Mouse (Mus musculus) v-Abl transformed pro-B cells (cell line): Measurements from ENCODE around the gene Musk.

Experiments
- in situ Hi-C, 2 experiments: fragments of 400-800 bp; cut with MboI; formaldehyde crosslinking; loops; one replicate each; pipeline ENCODE4 v1.15.1; 2025; ENCODE audit not compliant: unreplicated experiment in 2 of 2

Gene Musk

GRCm38 (mm10) chr4:58285687-58286086 is at the start of gene Musk:
Gene Musk (plus strand): TSS chr4:58285960.
- in situ Hi-C loops: no loop called here

- in situ Hi-C loops: loop anchor here (10.0 to 25.0 kb wide), 3 partner anchors 576 to 876 kb away; no protein-coding TSS in a partner anchor
These were observed 45.3 kb upstream of the Musk start for GRCm38 (mm10) chr4:58240416-58240815.

DNA sequence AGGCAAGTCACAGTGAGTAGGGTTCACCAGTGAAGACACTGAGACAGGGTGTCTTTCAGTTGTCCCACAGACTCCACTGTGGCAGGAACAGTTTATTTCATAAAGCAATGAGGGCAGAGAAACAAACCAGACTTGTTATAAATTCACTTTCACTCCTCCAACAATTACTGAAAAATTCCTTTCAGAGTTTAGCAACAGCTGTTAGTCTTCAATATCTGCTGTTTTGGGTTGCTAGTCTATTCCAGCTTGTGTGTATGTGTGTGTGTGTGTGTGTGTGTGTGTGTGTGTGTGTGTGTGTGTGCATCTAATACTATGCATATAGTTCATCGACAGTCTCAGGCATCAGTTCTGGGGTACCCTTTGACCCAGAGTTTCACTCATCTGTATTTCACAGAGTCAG is 40.2 kb upstream of the Musk start:
- in situ Hi-C loops: loop anchor here (10.0 to 25.0 kb wide), 3 partner anchors 581 to 881 kb away; no protein-coding TSS in a partner anchor

DNA sequence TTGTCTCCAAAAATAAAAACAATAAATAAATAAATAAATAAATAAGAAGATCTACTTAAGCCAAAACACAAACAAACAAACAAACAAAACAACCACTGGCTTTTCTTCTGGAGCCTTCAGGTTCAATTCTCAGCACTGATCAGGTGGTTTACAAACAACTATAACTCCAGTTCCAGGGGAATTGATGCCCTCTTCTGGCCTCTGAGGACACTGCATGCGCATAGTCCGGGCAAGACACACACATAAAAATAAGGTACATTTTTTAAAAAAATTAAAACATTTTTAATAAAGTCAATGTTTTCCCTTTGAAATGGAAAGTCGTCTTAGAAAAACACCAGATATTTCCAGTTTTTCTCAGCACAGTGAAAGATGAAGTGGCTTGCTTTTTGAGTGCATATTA is 33.4 kb upstream of the Musk start:
- in situ Hi-C loops: loop anchor here (10.0 to 25.0 kb wide), 2 partner anchors 348 to 735 kb away; partner anchors contain the start of genes Dnajc25 (in 1 of the 2) and Ptgr1 (in 1 of the 2)

- in situ Hi-C loops: loop anchor here (10.0 to 25.0 kb wide), 2 partner anchors 349 to 734 kb away; partner anchors contain the start of genes Dnajc25 (in 1 of the 2) and Ptgr1 (in 1 of the 2)
These were observed 32.4 kb upstream of the Musk start for GRCm38 (mm10) chr4:58253410-58253809.

DNA sequence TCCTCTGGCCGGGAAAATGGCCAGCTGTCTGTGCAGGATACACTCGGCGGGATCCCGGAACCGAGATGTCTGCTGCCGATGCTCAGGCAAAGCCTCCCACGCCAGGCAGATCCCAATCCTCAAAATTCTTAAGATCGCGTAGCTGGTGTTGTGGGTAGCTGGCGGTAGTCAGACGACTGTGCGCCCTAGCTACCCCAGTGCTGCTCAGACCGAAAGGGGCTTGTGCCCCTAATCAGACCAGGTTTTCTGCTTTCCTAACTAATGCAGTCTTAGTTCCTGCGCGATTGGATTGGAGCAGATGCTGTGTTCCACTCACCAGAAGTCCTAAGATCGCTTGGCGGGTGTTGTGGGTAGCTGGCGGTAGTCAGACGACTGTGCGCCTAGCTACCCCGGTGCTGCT is 25.0 kb upstream of the Musk start:
- in situ Hi-C loops: loop anchor here (10.0 to 25.0 kb wide), 5 partner anchors 364 to 924 kb away; partner anchors contain the start of genes Dnajc25 (in 2 of the 2), Gng10 (in 1 of the 2), Ptgr1 (in 1 of the 2) and Ugcg (in 1 of the 2)

DNA sequence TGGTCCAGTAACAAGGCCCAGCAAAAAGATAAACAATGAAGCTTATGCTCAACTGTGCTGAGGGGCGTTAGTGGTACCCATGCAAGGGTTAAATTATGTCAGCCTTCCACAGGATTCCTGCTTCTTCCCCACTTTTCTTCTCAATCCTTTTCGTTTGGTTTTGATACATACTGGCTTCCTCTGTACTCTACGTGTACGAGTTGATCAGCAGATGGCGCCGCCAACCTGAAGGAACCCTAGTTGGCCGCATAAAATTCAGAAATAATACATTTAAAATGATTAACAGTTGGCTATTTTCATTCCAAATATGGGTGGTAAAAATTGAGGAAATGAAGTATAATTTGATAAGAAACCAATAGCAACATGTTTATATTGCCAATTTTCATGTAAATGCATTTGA is 19.5 kb upstream of the Musk start:
- in situ Hi-C loops: loop anchor here (5.0 to 25.0 kb wide), 6 partner anchors 359 to 919 kb away; partner anchors contain the start of genes Dnajc25 (in 2 of the 2), Gng10 (in 1 of the 2), Ptgr1 (in 1 of the 2) and Ugcg (in 1 of the 2)

DNA sequence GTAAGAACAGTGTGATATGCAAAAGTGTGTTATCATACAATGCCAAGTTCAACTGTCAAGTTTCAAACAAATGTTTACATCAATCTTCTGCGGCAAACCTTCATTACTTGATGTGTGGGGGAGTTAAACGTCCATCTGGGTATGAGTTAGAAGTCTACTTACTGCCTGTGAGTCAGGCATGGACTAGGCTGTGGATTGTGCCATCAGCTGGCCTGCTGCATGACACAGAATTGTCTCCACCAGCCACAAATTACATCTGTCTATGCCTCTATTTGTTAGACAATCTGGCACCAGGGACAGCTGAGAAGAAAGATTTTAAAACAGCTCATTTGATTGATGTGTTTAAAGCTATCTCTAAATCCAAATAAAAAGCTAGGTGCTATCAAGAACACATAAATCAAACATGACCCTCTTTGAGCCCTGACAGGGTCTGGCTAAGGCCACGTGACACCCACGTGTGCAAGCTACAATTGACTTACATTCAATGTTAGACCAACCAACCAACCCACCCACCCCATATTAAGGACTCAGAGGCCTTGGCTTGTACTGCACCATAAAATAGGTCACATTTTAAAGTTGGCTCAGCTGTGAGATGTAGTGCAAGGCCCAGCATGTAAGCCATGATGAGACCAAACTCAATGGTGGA is 16.7 kb upstream of the Musk start:
- in situ Hi-C loops: loop anchor here (5.0 to 25.0 kb wide), 6 partner anchors 356 to 916 kb away; partner anchors contain the start of genes Dnajc25 (in 2 of the 2), Gng10 (in 1 of the 2), Ptgr1 (in 1 of the 2) and Ugcg (in 1 of the 2)

DNA sequence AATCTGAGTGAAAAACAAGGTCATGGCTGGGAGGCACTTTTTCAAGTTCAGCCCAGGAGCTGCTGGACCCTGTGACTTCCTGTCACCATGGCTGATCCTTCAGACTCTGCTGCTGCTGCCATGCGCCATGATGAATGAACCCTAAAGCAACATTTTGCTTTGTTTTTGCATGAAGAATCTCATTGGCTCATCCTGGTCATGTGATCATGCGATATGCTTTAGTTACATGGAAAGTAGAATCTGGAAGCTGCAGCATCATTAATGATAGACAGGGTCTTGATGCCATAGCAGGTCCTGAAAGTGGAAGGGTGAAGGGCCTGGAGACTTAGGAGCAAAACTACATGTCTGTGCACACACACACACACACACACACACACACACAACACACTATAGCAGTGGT is 15.8 kb upstream of the Musk start:
- in situ Hi-C loops: loop anchor here (5.0 to 25.0 kb wide), 7 partner anchors 255 to 915 kb away; partner anchors contain the start of genes Dnajc25 (in 2 of the 2), Gng10 (in 1 of the 2), Ptgr1 (in 1 of the 2) and Ugcg (in 1 of the 2)

GRCm38 (mm10) chr4:58270956-58271355 is 14.8 kb upstream of the Musk start:
- in situ Hi-C loops: loop anchor here in 1 of 2 experiments (10.0 to 25.0 kb wide), 2 partner anchors 254 to 716 kb away; partner anchors contain the start of genes Dnajc25 and Ptgr1

GRCm38 (mm10) chr4:58271504-58272162 is 14.1 kb upstream of the Musk start:
- in situ Hi-C loops: loop anchor here in 1 of 2 experiments (10.0 to 25.0 kb wide), 2 partner anchors 253 to 716 kb away; partner anchors contain the start of genes Dnajc25 and Ptgr1

DNA sequence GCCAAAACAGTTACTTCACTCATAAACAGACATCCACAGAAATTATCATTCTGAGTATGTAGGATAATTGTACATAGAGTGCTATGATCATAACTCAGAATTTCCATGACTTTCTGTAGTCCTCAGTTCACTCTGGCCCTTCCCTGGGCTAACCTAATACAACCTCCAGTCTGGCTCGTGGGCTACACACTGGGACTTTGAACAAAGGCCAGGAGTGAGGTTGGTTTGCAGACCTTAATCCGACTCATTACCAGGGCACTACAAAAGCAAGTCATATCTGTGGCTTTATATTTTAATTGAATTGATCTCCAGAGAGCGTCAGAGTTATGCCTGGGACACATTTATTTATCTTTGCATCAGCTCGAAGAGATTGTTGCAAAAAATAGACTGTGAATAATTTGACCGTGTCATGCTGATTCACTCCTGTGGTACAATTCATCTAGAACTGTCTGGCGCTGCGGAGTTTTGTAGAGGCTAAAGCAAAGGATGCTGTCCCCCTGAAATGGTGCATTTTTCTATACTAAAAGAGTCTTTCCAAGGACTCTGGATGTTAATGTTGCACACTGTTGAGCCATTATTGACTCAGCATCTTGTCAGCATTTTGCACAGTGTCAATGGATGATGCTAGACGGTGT is 10.4 kb upstream of the Musk start:
- in situ Hi-C loops: loop anchor here in 1 of 2 experiments (10.0 kb wide), 1 partner anchor 249 kb away; no protein-coding TSS in a partner anchor

- in situ Hi-C loops: loop anchor here in 1 of 2 experiments (10.0 kb wide), 1 partner anchor 246 kb away; no protein-coding TSS in a partner anchor
These were observed 7.4 kb upstream of the Musk start for GRCm38 (mm10) chr4:58278368-58278767.

DNA sequence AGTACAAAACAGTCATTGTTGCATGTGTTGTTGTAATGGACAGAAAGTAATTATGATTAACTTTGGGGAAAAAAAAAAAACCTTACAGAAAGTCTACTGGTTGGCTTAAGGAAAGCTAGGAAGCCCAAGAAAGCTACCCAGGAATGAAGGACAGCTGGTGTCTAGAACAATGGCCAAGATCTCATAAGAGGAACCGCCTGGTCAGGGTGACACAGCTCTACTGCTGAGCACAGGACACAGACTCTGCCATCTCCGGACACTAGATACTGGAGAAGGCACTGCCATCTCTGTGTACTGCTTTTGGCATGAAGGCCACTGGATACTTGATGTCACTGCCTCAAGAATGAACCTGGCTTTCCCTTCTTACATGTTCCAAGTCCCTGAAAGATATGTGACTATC is 5.6 kb upstream of the Musk start:
- in situ Hi-C loops: no loop called here

GRCm38 (mm10) chr4:58286368-58287090 is 769 bp downstream of the Musk start:
- in situ Hi-C loops: no loop called here

DNA sequence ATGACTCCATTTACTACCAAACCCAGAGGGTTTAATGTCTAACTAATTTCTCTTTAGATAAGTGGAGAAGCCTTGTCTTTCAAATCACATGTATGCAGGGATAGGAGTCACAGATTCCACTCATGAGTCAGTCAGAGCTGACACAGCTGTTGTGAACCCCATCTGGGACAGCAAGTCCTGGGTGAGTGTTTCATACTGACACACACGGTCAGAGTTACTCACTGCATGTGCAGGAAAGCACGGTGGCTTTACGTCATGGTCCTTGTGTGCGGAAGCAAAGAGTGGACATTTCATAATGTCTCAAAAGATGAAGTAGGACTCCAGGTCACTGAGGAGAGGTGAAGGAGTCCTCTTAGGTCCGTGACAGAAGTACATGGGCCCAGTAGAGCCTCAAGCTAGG is 3.0 kb downstream of the Musk start:
- in situ Hi-C loops: no loop called here

GRCm38 (mm10) chr4:58291828-58292227 is 6.1 kb downstream of the Musk start:
- in situ Hi-C loops: no loop called here

GRCm38 (mm10) chr4:58293099-58293498 is 7.3 kb downstream of the Musk start:
- in situ Hi-C loops: no loop called here

DNA sequence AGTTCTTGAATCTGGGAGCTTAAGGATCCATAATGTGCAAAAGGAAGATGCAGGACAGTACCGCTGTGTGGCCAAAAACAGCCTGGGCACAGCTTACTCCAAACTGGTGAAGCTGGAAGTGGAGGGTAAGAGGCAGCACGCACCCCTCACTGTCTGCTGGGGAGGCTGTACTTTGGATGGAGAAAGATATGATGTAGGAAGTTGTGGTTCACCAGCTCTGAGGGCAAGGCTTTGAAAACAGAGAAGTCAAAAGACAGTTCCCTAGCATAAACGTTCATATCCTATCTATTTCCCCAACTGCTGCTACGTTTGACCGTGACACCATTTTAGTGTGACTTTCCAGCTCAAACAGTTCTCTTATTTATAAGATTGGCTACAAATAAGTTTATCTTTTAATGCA is 18.1 kb downstream of the Musk start:
- in situ Hi-C loops: no loop called here

DNA sequence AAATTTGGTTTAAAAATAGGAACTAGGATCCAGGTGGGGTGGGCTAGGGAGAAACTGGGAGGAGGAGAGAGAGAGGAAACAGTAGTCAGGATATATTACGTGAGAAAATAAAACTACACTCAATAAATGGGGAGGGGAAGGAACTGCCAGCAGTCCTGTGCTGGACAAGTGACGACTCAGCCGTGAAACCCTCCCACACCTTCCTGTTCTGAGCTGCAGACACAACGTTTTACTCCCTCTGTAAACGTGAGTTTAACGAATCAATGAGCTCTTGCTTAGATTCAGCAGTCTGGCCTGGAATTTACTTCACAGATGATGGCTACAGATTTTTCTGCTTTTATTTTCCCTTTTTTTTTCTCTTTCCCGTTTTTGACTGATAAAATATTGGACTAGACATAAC is 18.8 kb downstream of the Musk start:
- in situ Hi-C loops: no loop called here
